Mouse (Mus musculus) spleen, adult 2 months (tissue): ENCODE measurements around the gene Babam2. TPM values are rescaled to one million over a fixed set of nuclear protein-coding genes. Genes with fewer than 3 reads are reported as not detected.
A peak's percentile ranks its signal among the peaks of the same experiment; 100 is the strongest.

Experiments used
- DNase-seq, 2 experiments: peaks; one replicate each; pipeline versions ENCODE4 v3.0.0 to v3.0.0-alpha.2; 2012 to 2021; ENCODE audit warnings: low spot score in 2 of 2, low read depth in 1 of 2
- H3K27ac ChIP-seq: fragments of 200-500 bp; 2 replicates; pipeline ENCODE4 v1.5.1; 2012; ENCODE audit warnings: low read length, inconsistent platforms; ENCODE audit not compliant: insufficient read depth
- H3K27me3 ChIP-seq: fragments of 200-500 bp; 2 replicates; pipeline ENCODE4 v1.6.1; 2012; ENCODE audit warnings: mild to moderate bottlenecking, moderate library complexity, low read length, inconsistent platforms; ENCODE audit not compliant: control insufficient read depth, insufficient read depth
- H3K36me3 ChIP-seq: fragments of 200-500 bp; 2 replicates; pipeline ENCODE4 v1.6.1; 2012; ENCODE audit warnings: mild to moderate bottlenecking, low read length, inconsistent platforms; ENCODE audit not compliant: control insufficient read depth, insufficient read depth
- H3K4me1 ChIP-seq: fragments of 200-500 bp; 2 replicates; pipeline ENCODE4 v1.6.1; 2011; ENCODE audit warnings: inconsistent platforms; ENCODE audit not compliant: control insufficient read depth, insufficient read depth, insufficient read length
- H3K4me3 ChIP-seq: fragments of 200-500 bp; 2 replicates; pipeline ENCODE4 v1.5.1; 2011; ENCODE audit warnings: mild to moderate bottlenecking, inconsistent platforms; ENCODE audit not compliant: insufficient read depth, insufficient read length; ENCODE audit errors: extremely low read depth
- CTCF ChIP-seq: fragments of 200-500 bp; IDR thresholded peaks from 2 replicates; pipeline ENCODE4 v1.5.1; 2011; ENCODE audit warnings: mild to moderate bottlenecking, inconsistent platforms; ENCODE audit not compliant: insufficient read depth, insufficient read length, insufficient replicate concordance; ENCODE audit errors: extremely low read depth
- POLR2A ChIP-seq: fragments of 200-500 bp; IDR thresholded peaks from 2 replicates; pipeline ENCODE4 v1.6.1; 2011; ENCODE audit warnings: low read depth, low read length, inconsistent platforms
- WGBS: fragments of 180-500 bp; shearing (Covaris S2); methylation state at CpG from one replicate; pipeline ENCODE4 v1.1.7; 2018; 5-methylcytosine and 5-hydroxymethylcytosine counted together
- polyA plus RNA-seq: library from polyadenylated mRNA; depleted of rRNA; stranded (reverse); fragments of >200 nt; gene quantifications from 2 replicates; pipeline ENCODE4 v1.2.3, GENCODE M21; 2012

Babam2 gene
- polyA plus RNA-seq, 1 experiment: 12.2 TPM

DNA sequence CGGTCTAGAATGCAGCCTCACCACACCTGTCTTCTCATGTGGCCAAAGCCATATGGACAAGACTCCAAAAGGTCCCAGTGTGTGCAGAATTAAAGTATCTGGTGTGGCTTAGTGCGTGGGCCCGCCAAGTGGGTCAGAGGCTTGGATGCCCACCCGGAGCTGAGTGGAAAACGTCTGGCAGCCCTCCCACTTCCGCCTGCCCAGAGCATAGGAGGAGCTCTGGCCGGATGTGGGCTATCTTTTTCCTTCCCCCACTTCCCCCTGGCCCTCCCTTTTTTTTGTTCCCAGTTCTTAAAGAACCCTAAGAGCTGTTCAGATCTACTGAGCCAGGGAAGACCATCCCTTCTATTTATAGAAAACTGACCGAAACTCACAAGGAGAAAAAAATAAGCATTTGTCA is 356.0 kb downstream of the Babam2 start:
- Histone ChIP-seq H3K4me1 (no peaks in the 10 kb centered on the region), H3K4me3 (no peak overlapping the region), H3K27me3 (no peaks in the 10 kb centered on the region), H3K27ac (no peak overlapping the region), H3K36me3 (no peaks in the 10 kb centered on the region)
- WGBS: 50% methylated on average over 8 of the region's 8 CpGs
- DNase-seq: peak in 1 of 2 experiments; percentile 4
- no peak for TF ChIP-seq POLR2A
- no peak for TF ChIP-seq CTCF

DNA sequence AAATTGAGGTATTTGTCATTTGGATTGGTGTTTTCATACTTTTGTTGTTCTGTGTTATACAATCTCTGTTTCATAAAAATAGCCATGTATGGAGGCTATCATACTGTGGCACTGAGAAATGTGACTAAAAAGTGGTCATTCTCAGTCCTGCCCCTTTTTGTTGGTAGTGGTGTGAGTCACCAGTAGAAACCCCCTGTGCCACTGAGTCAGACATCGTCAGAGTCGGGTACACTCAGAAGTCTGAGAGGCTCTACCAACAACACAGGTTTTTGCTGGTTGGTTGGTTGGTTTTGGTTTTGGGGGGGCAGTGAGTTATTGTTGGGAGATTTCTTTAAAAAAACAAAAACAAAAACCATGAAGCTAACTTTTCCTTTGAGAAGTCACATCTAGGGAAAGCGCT is 358.2 kb downstream of the Babam2 start:
- H3K36me3 ChIP-seq: no peaks in the 10 kb centered on the region
- no peak overlapping the region for H3K4me3 ChIP-seq
- DNase-seq: no peak
- TF ChIP-seq POLR2A: no peak
- H3K27ac ChIP-seq: no peak overlapping the region
- no peaks in the 10 kb centered on the region for H3K4me1 ChIP-seq
- no peaks in the 10 kb centered on the region for H3K27me3 ChIP-seq
- 94% methylated on average over 3 of the region's 3 CpGs for WGBS

DNA sequence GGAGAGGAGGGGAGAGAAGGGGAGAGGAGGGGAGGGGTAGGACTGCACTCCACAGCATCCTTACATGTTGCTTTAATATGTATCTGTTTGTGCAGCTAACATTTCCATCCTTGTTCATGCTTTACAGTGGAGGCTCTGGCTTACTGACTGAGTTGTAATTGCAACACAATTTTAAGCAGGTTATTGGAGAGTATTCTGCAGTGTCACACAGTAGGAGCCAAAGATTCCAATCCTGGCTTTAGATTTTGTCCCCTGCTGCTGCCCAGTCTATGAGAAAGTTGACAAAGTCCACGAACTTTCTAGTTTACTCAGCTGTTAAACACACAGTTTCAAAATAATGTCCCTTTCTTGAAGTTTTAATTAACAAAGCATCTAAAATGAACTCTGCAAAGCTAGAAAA is 358.6 kb downstream of the Babam2 start:
- 83% methylated on average over 1 of the region's 1 CpGs for WGBS
- TF ChIP-seq POLR2A (no peak), CTCF (no peak)
- Histone ChIP-seq H3K4me3 (no peak overlapping the region), H3K27ac (no peak overlapping the region), H3K36me3 (no peaks in the 10 kb centered on the region), H3K4me1 (no peaks in the 10 kb centered on the region), H3K27me3 (no peaks in the 10 kb centered on the region)
- no peak for DNase-seq

DNA sequence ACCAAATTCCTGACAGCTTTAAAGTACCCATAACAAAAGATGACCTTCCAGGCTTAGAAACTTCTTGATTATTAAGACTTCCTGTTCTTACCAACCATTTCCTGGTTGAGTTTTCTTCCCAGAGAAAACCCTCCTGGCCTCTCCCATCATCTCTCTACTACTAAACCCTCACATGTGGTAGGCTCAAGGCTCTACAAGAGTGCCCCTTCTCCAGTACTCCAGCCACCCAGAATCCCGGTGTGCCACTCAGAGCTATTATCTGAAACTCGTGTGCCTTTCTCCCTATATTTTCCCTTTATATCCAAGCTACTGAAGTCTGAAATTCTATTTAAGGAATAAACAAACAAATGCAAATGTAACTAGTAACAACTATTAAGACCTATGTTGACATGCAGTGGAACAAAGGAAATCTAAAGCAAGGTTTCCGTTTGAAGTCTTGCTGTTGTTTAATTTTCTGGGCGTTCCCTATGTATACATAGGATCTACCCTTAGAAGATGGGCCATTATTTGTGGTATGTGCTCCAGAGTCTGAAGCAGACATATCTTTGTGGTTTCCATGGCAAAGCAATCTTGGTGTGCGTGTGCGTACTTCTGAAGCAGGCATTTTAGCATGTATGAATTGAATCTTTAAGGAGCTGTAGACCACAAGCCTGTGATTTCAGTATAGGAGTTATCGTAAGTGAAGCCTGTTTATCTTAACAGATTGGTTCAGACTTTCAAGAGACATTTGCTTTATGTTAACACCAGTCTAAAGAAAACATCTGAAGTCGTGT is 361.2 kb downstream of the Babam2 start:
- TF ChIP-seq CTCF (no peak), POLR2A (no peak)
- no peaks in the 10 kb centered on the region for H3K36me3 ChIP-seq
- H3K27me3 ChIP-seq: no peaks in the 10 kb centered on the region
- no peak for DNase-seq
- WGBS: 92% methylated on average over 8 of the region's 8 CpGs
- H3K27ac ChIP-seq: no peak overlapping the region
- no peaks in the 10 kb centered on the region for H3K4me1 ChIP-seq
- H3K4me3 ChIP-seq: no peak overlapping the region

DNA sequence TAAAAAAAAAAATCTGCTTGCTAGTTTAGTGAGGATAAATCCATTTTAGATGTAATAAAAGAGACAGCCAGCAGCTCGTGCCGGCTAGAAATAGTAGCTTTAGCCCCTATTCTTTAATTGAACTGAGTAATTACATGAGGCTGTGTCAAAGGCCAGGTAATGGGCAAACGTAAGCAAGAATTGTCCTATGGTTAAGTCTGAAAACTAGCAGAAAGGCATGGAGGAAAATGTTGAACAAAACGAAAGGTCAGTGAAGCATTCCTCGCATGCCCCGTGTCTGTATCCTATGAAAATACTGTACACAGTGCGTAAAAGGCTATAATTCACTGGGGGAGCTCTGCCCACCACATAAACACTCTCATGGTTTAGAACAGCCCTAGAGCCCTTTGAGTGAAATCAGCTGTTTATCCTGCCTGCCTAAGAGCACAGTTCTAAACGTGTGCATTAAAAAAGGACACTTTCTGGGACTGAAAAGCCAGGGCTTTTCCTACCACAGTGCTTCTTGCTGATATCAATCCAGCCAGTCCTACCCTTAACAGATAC is 361.8 kb downstream of the Babam2 start:
- no peaks in the 10 kb centered on the region for H3K27me3 ChIP-seq
- 91% methylated on average over 8 of the region's 8 CpGs for WGBS
- H3K27ac ChIP-seq: no peak overlapping the region
- H3K4me1 ChIP-seq: no peaks in the 10 kb centered on the region
- H3K36me3 ChIP-seq: no peaks in the 10 kb centered on the region
- DNase-seq: no peak
- no peak overlapping the region for H3K4me3 ChIP-seq
- TF ChIP-seq POLR2A: no peak
- TF ChIP-seq CTCF: no peak

DNA sequence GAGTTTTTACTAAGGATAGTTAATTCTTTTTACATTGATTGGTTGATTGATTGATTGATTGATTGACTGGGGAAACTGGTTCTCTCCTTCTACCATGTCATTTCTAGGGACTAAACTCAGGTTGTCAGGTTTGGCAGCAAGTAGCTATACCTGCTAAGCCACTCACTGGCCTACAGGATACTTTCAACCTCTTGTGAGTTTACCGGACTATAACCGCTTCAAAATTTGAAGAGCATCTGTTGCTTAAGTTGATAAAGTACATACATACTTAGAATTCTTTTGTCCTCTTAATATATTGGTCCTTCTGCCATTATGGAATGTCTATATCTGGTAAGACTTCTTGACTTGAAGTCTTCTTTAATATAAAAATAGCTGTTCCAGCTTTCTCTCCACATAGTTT is 363.0 kb downstream of the Babam2 start:
- TF ChIP-seq CTCF: no peak
- TF ChIP-seq POLR2A: no peak
- H3K36me3 ChIP-seq: no peaks in the 10 kb centered on the region

DNA sequence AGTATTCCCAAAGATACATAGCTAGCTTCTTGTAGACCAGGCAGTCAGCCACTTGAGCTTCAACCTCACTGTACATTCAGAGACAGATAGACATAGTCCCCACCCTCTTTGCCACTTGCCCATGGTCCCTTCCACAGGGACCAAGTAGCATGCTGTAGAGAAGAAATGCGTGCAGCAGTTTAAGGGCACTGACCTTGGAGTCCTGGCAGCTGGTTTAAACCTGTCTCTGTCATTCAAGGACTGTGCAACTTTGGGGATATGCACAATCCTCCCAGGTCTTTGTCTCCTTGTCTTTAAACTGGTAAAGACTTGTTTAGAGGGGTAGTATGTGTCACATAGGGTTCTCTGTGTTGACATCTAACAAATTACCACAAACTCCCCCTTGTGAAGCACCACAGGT is 364.4 kb downstream of the Babam2 start:
- no peak overlapping the region for H3K4me3 ChIP-seq
- no peaks in the 10 kb centered on the region for H3K36me3 ChIP-seq
- WGBS: 90% methylated on average over 1 of the region's 1 CpGs
- TF ChIP-seq CTCF (no peak), POLR2A (no peak)
- H3K27ac ChIP-seq: no peak overlapping the region
- no peaks in the 10 kb centered on the region for H3K4me1 ChIP-seq
- DNase-seq: no peak
- H3K27me3 ChIP-seq: no peaks in the 10 kb centered on the region

More for the DNA sequence above, 363.0 kb downstream of the Babam2 start:
- WGBS: 94% methylated on average over 2 of the region's 2 CpGs
- Histone ChIP-seq H3K27ac (no peak overlapping the region), H3K4me3 (no peak overlapping the region), H3K27me3 (no peaks in the 10 kb centered on the region), H3K4me1 (no peaks in the 10 kb centered on the region)
- no peak for DNase-seq
